Mouse (Mus musculus): ENCODE measurements around the gene Frs2. TPM values are rescaled to one million over a fixed set of nuclear protein-coding genes. Genes with fewer than 3 reads are reported as not detected.

Gene Frs2
- total RNA-seq, 1 experiment from 2014 or later: 12.1 TPM

GRCm38 (mm10) chr10:117023693-117024092 is 124.6 kb downstream of the Frs2 start:
- peak; percentile 42 to 49; a peak in 3 of 4 replicates for ATAC-seq (replicated peaks in 1 of 2; ENCODE audit: insufficient read depth in 1 of 2, low FRiP score in 2 of 2, low TSS enrichment in 1 of 2, low read depth in 1 of 2, poor library complexity in 2 of 2, severe bottlenecking in 2 of 2)

- ATAC-seq (replicated peaks in 1 of 2; ENCODE audit: insufficient read depth in 1 of 2, low FRiP score in 2 of 2, low TSS enrichment in 1 of 2, low read depth in 1 of 2, poor library complexity in 2 of 2, severe bottlenecking in 2 of 2): no peak
Measured at GRCm38 (mm10) chr10:117021020-117021754, 127.1 kb downstream of the Frs2 start.

Other genes starting within 250 kb of the Frs2 start
- gene Rab3ip, start 197.8 kb downstream of the Frs2 start, total RNA-seq (2017): 22.6 and 22.9 TPM in 2 replicates
- not detected in 2 replicates for gene Gm10271, start 175.9 kb downstream of the Frs2 start, total RNA-seq (2017)
- gene Best3, start 162.2 kb downstream of the Frs2 start, total RNA-seq (2017): not detected in 2 replicates
- not detected in 2 replicates for gene Lrrc10, start 103.2 kb downstream of the Frs2 start, total RNA-seq (2017)
- gene Cct2, start 84.7 kb downstream of the Frs2 start, total RNA-seq (2017): 549 and 550 TPM in 2 replicates
- 116 and 171 TPM in 2 replicates for gene Yeats4, start 76.0 kb upstream of the Frs2 start, total RNA-seq (2017)
- gene 9530003J23Rik, start 90.2 kb upstream of the Frs2 start, total RNA-seq (2017): not detected in 2 replicates
- 718 and 1,972 TPM in 2 replicates for gene Lyz2, start 133.8 kb upstream of the Frs2 start, total RNA-seq (2017)
- 0.44 TPM in 1 of 2 replicates, not detected in the other for gene Lyz1, start 144.3 kb upstream of the Frs2 start, total RNA-seq (2017)
- 126 and 139 TPM in 2 replicates for gene Cpsf6, start 231.5 kb upstream of the Frs2 start, total RNA-seq (2017)

Measured in hematopoietic stem cell, adult 5-6 weeks (primary cell).